Mouse (Mus musculus): ENCODE measurements around the gene Tmem265.

The Tmem265 gene

GRCm38 (mm10) chr7:127588011-127588871 lies 27.1 kb downstream of the Tmem265 start, which contains the start of the genes Ccdc189 and Rnf40:
Gene Ccdc189 (minus strand): TSS chr7:127588595.
Gene Rnf40 (plus strand): TSS chr7:127588767.
- peak; percentile 99 for DNase-seq (ENCODE audit: inconsistent ontology term)

- DNase-seq (ENCODE audit: inconsistent ontology term): no peak
These were observed 27.7 kb downstream of the Tmem265 start for GRCm38 (mm10) chr7:127588901-127589300.

DNA sequence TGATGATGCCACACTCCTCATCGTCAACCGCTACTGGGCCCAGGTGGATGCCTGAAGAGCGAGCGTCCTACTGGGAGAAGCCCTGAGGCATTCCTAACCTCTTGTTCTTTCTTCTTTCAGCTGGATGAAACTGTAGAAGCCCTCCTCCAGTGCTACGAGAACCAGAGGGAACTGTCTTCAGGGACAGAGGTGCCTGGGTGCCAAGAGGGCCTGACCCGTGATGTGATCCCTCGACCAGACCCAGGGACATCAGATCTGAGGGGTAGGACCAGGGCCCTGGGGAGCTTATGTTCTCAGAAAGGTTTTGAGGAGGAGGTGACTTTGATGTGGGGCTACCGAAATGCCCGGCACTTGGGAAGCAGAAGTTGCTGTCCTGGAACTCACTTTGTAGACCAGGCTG lies 28.4 kb downstream of the Tmem265 start:
- DNase-seq (ENCODE audit: inconsistent ontology term): no peak

DNA sequence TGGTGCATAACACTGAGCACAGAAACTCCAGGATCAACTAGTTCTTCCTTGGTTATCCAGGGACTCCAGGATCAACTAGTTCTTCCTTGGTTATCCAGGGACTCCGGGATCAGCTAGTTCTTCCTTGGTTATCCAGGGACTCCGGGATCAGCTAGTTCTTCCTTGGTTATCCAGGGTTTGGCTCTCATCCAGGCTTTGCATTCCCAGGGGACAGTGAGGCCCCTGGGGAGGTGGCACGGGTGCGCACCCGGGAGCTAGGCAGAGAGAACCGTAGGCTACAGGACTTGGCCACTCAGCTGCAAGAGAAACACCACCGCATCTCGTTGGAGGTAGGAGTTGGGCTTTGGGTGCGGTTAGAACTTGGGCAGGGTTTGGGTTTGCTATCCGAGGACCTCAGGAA lies 29.9 kb downstream of the Tmem265 start:
- DNase-seq (ENCODE audit: inconsistent ontology term): no peak

- DNase-seq (ENCODE audit: inconsistent ontology term): no peak
These were observed 31.4 kb downstream of the Tmem265 start for GRCm38 (mm10) chr7:127592575-127592974.

DNA sequence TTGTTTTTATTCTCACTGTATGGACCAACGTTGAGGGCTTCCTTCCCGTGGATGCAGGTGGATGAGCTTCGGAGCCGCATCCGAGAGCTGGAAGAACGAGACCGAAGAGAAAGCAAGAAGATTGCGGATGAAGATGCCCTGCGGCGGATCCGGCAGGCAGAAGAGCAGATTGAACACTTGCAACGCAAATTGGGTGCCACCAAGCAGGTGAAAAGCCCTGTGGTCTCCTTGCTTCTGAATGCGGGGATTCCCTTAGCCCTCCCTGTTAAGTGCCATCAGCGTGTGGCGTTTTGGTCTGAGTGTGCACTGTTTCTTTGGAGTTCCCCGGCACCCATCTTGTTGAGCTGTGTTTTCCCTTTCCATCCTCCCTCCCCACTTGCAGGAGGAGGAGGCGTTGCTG lies 35.6 kb downstream of the Tmem265 start:
- no peak for DNase-seq (ENCODE audit: inconsistent ontology term)

DNA sequence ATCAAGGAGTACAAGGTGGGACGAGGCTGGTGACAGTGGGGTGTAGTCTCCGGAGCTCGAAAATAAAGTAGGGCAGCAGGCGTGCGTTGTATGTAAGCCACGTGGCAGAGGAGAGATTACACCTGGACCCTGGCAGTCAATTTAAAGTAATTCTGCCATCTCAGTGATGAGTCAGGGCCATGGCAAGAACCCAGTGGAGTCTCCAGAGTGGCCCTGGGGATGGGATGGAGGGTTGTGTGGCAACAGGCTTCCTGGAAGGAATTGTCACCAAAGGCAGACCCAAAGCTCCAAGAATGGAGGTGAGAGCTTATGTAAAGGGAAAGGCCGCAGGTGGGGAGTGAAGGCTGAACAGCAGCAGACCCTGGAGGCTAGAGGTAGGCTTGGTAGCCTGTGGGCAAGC lies 39.4 kb downstream of the Tmem265 start:
- DNase-seq (ENCODE audit: inconsistent ontology term): no peak

DNA sequence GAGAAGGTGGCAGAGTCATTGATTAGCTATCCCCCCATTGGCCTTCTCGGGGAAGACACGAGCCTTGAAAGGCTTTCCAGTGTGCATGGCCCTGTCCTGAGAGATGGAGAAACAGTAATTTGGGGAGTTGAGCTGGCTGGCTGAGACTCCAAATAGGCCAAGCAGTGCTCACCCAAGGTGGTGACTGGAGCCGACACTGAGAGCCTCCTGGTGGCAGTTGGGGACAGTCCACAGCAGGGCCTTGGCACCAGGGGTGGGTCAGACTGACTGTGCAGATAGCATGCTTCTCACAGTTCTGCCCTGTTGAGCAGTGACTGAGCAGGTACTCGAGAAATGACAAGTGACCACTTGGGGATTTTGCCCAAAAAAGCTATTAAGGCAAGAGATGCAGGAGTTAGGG lies 40.5 kb downstream of the Tmem265 start:
- no peak for DNase-seq (ENCODE audit: inconsistent ontology term)

DNA sequence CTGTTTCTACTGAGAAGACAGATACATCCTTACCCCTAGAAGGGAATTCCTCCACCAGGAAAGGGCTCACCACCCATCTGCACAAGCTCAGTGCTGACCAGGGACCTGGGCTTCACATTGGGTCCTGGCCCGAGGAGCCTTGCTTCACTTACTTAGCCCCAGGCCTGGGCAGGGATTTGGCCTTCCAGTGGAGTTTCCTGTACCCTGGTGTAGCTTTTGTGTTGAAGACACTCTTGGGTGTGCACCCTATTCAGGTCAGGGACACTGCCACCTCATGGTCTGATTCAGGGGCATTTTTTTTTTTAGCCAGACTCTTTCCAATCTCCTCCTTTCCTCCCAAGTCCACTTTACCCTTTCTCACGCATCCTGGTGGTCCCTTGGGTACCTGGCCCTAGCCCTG lies 41.7 kb downstream of the Tmem265 start:
- DNase-seq (ENCODE audit: inconsistent ontology term): no peak

- DNase-seq (ENCODE audit: inconsistent ontology term): no peak
These were observed 43.1 kb downstream of the Tmem265 start for GRCm38 (mm10) chr7:127604256-127604655.

GRCm38 (mm10) chr7:127607150-127607549 lies 46.0 kb downstream of the Tmem265 start:
- DNase-seq (ENCODE audit: inconsistent ontology term): no peak

DNA sequence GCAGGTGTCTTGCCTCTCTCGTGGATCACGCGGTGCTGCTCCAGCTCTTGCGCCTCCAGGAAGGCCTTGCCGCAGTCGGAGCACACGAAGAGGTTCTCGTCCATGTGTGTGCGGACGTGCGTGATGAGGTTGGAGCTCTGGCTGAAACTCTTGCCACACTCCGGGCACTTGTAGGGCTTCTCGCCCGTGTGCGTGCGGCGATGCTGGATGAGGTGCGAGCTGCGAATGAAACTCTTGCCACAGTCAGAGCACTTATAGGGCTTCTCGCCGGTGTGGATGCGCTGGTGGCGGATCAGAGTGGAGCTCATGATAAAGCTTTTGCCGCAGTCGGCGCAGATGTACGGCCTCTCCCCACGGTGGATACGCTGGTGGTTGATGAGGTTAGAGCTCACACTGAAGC lies 49.8 kb downstream of the Tmem265 start:
- no peak for DNase-seq (ENCODE audit: inconsistent ontology term)

DNA sequence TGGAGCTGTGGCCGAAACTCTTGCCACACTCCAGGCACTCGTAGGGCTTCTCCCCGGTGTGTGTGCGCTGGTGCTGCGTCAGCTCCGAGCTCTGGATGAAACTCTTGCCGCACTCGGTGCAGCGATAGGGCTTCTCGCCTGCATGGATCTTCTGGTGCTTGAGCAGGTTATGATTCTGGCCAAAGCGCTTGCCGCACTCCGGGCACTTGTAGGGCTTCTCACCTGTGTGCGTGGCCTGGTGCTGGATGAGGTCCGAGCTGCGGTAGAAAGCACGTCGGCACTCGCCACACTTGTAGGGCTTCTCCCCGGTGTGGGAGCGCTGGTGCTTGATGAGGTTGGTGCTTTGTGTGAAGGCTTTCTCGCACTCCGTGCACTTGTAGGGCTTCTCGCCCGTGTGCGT lies 50.4 kb downstream of the Tmem265 start:
- no peak for DNase-seq (ENCODE audit: inconsistent ontology term)

DNA sequence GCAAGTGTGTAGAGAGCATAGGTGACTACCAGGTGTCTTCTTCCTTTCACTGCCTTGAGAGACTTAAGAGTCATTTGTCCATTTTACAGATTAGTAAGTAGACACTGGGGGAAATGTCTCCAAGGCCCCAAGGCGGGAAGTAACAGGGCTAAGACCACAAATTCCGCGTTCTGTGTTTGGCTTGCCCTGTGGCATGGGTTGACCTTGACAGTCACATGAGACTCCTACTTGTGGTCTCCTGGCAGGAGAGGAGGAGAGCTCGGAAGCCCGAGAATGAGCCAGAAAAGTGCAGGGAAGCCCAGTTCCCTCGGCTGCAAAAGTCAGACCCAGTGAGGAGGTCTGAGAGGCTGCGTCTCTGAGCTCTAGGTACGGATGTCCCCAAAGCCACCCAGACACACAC lies 52.3 kb downstream of the Tmem265 start:
- DNase-seq (ENCODE audit: inconsistent ontology term): no peak

DNA sequence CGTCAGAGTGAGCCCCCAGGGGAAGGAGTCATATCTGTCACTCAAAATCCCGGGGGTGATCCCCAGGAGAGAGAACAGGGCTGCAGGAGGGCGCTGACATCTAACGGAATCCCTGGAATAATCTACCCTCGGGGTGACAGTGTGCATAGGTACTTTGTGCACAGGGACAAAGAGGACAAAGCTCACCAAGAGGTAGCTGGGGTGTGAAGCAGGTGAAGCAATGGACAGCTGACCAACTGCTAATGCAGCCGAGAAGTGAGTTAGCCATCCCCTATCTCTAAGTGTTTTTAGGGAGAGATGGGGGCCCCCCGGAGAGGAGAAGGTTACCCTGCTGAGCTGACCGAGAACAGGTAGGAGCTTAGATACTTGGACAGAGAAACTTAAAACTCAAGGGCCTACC lies 52.9 kb downstream of the Tmem265 start:
- DNase-seq (ENCODE audit: inconsistent ontology term): no peak

DNA sequence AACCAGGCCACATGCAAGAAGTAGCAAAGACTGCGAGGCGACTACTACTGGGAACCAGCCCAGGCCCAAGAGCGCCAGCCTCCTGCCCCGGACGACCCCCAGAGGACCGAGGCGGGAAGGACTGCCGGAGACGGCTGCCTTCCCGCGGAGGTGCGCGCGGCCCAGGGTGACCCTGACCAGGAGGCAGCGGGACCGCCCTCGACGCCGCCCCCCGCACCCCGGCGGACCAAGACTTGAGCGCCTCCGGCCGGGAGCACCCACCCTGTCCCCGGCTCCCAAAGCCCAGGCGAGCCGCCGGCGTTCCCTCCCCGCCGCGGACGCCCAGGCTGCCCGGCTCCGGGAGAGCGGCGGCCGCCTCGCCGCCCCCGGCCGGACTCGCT lies 53.3 kb downstream of the Tmem265 start:
- DNase-seq (ENCODE audit: inconsistent ontology term): peak; percentile 62

GRCm38 (mm10) chr7:127614891-127615843 lies 54.0 kb downstream of the Tmem265 start, which contains the start of gene Zfp629:
Gene Zfp629 (minus strand): TSS chr7:127615797.
- DNase-seq (ENCODE audit: inconsistent ontology term): peak; percentile 87

GRCm38 (mm10) chr7:127616336-127616735 lies 55.1 kb downstream of the Tmem265 start:
- no peak for DNase-seq (ENCODE audit: inconsistent ontology term)

All from Muller cell, postnatal 12 days (primary cell).